Mouse (Mus musculus): Measurements from ENCODE around the gene Dph1. TPM values are rescaled to one million over a fixed set of nuclear protein-coding genes. Genes with fewer than 3 reads are reported as not detected.

The Dph1 gene
- polyA plus RNA-seq, 2 experiments: 25.5 to 30.0 TPM

DNA sequence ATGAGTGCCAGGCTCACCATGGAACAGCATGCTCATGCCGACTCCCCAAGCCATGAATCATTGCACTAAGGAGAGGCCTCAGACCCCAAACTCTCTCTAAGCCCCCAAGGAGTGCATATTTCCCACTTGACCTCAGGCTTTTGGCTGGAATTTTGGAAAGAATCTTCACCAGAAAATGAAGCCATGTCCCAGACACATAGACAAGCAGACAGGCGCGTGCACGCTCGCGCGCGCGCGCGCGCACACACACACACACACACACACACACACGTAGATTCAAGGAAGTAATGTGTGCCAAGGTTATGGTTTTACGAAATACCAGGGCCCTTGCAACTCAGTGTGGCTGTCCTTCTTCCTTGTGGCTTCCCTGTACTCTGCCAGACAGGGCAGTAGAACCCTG lies 32.6 kb downstream of the Dph1 start:
- Histone ChIP-seq H3K27me3 (ENCODE audit: control insufficient read depth, insufficient read depth, low read length) (no peaks in the 10 kb centered on the region), H3K4me1 (ENCODE audit: control insufficient read depth, insufficient read depth, low read length) (peaks cover 29% of the 10 kb centered on the region), H3K27ac (replicated peaks; ENCODE audit: low read depth, low read length) (no peak overlapping the region), H3K4me3 (replicated peaks; ENCODE audit: low read length) (no peak overlapping the region), H3K9ac (ENCODE audit: low read depth, low read length, severe bottlenecking) (no peak overlapping the region), H3K36me3 (ENCODE audit: control insufficient read depth, insufficient read depth, low read length) (peaks cover 45% of the 10 kb centered on the region), H3K9me3 (ENCODE audit: control insufficient read depth, low read length) (no peaks in the 10 kb centered on the region), H3K4me2 (replicated peaks; ENCODE audit: low read depth, low read length, severe bottlenecking) (no peak overlapping the region)
- ATAC-seq (ENCODE audit: low FRiP score, low read depth) (no peak), DNase-seq (ENCODE audit: low spot score) (no peak)
- TF ChIP-seq POLR2A (IDR thresholded peaks at IDR 0.05; ENCODE audit: borderline replicate concordance, extremely low read depth, insufficient read depth, insufficient read length): no peak
- WGBS: 90% methylated on average over 14 of the region's 14 CpGs

DNA sequence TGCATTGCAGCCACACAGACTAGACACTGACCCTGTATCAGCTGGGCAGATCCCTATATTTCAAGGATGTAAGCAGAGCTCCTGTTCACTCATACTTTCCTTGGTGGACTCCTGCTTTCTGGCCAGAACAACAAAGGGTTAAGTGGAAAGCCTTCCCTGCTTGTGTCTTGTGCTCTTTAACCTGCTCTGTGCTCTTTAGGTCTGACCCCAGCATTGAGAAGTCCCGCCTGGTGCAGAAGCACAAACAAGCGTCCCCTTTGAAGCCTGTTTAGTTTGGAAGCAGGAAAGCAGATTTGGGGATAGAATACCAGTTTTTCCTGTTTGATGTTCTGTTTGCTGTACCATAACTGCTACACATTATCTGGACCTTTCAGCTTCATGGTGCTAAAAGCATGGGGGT lies 33.1 kb downstream of the Dph1 start:
- no peaks in the 10 kb centered on the region for H3K9me3 ChIP-seq (ENCODE audit: control insufficient read depth, low read length)
- peaks cover 40% of the 10 kb centered on the region for H3K36me3 ChIP-seq (ENCODE audit: control insufficient read depth, insufficient read depth, low read length)
- no peak overlapping the region for H3K9ac ChIP-seq (ENCODE audit: low read depth, low read length, severe bottlenecking)
- H3K27ac ChIP-seq (replicated peaks; ENCODE audit: low read depth, low read length): no peak overlapping the region
- ATAC-seq (ENCODE audit: low FRiP score, low read depth): no peak
- DNase-seq (ENCODE audit: low spot score): no peak
- H3K4me2 ChIP-seq (replicated peaks; ENCODE audit: low read depth, low read length, severe bottlenecking): no peak overlapping the region
- no peak for TF ChIP-seq POLR2A (IDR thresholded peaks at IDR 0.05; ENCODE audit: borderline replicate concordance, extremely low read depth, insufficient read depth, insufficient read length)
- H3K4me3 ChIP-seq (replicated peaks; ENCODE audit: low read length): no peak overlapping the region
- peaks cover 27% of the 10 kb centered on the region for H3K4me1 ChIP-seq (ENCODE audit: control insufficient read depth, insufficient read depth, low read length)
- WGBS: 52% methylated on average over 2 of the region's 2 CpGs
- no peaks in the 10 kb centered on the region for H3K27me3 ChIP-seq (ENCODE audit: control insufficient read depth, insufficient read depth, low read length)

DNA sequence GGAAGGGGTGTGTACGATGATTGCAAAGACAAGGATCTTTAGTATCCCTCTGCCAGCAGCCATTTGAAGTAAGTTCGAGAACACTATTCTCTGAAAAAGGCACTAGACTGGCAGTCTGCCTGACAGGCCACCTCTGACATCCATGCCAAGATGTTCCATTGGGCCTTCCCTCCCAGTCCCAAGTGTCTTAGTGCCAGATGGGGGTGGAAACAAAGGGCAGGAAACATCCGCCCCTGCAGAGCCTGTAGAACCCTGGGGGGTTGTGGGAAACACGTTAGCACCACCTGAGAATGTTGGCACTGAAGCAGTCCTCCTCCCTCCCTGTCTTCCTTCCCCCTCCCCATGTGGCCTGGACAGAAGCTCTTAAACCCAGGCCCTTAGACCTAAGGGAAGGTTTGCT lies 34.0 kb downstream of the Dph1 start:
- H3K9ac ChIP-seq (ENCODE audit: low read depth, low read length, severe bottlenecking): no peak overlapping the region
- TF ChIP-seq POLR2A (IDR thresholded peaks at IDR 0.05; ENCODE audit: borderline replicate concordance, extremely low read depth, insufficient read depth, insufficient read length): no peak
- peaks cover 21% of the 10 kb centered on the region; the same call in 1 of the 2 replicates for H3K4me1 ChIP-seq (ENCODE audit: control insufficient read depth, insufficient read depth, low read length)
- ATAC-seq (ENCODE audit: low FRiP score, low read depth) (no peak), DNase-seq (ENCODE audit: low spot score) (no peak)
- no peaks in the 10 kb centered on the region for H3K9me3 ChIP-seq (ENCODE audit: control insufficient read depth, low read length)
- H3K4me2 ChIP-seq (replicated peaks; ENCODE audit: low read depth, low read length, severe bottlenecking): no peak overlapping the region
- 24% methylated on average over 4 of the region's 4 CpGs for WGBS
- no peak overlapping the region for H3K4me3 ChIP-seq (replicated peaks; ENCODE audit: low read length)
- peaks cover 31% of the 10 kb centered on the region for H3K36me3 ChIP-seq (ENCODE audit: control insufficient read depth, insufficient read depth, low read length)
- H3K27me3 ChIP-seq (ENCODE audit: control insufficient read depth, insufficient read depth, low read length): no peaks in the 10 kb centered on the region
- H3K27ac ChIP-seq (replicated peaks; ENCODE audit: low read depth, low read length): no peak overlapping the region

DNA sequence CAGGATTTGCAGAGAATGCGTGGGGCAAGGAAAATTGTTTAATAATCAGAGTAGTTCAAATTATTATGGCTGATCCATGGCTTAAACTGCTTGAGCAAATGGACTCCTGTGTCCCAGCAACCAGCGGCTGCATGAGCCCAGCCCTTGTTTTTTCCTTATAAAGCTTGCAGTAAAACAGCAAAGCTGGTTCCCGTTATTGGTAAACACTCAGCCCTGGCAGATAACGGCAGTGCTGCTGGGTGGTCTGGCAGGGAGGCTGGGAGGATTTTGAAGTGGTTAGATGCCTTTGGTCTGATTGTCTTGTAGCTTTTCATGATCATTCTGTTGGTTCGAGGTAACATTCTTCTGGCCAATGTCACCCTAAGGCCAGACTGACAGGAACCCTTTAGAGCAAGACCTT lies 34.6 kb downstream of the Dph1 start:
- DNase-seq (ENCODE audit: low spot score) (no peak), ATAC-seq (ENCODE audit: low FRiP score, low read depth) (no peak)
- H3K4me3 ChIP-seq (replicated peaks; ENCODE audit: low read length): no peak overlapping the region
- no peak overlapping the region for H3K27ac ChIP-seq (replicated peaks; ENCODE audit: low read depth, low read length)
- TF ChIP-seq POLR2A (IDR thresholded peaks at IDR 0.05; ENCODE audit: borderline replicate concordance, extremely low read depth, insufficient read depth, insufficient read length): no peak
- WGBS: 31% methylated on average over 5 of the region's 5 CpGs
- H3K4me2 ChIP-seq (replicated peaks; ENCODE audit: low read depth, low read length, severe bottlenecking): no peak overlapping the region
- no peaks in the 10 kb centered on the region for H3K9me3 ChIP-seq (ENCODE audit: control insufficient read depth, low read length)
- H3K4me1 ChIP-seq (ENCODE audit: control insufficient read depth, insufficient read depth, low read length): peaks cover 21% of the 10 kb centered on the region; the same call in 1 of the 2 replicates
- no peaks in the 10 kb centered on the region for H3K27me3 ChIP-seq (ENCODE audit: control insufficient read depth, insufficient read depth, low read length)
- H3K36me3 ChIP-seq (ENCODE audit: control insufficient read depth, insufficient read depth, low read length): peaks cover 28% of the 10 kb centered on the region
- no peak overlapping the region for H3K9ac ChIP-seq (ENCODE audit: low read depth, low read length, severe bottlenecking)

DNA sequence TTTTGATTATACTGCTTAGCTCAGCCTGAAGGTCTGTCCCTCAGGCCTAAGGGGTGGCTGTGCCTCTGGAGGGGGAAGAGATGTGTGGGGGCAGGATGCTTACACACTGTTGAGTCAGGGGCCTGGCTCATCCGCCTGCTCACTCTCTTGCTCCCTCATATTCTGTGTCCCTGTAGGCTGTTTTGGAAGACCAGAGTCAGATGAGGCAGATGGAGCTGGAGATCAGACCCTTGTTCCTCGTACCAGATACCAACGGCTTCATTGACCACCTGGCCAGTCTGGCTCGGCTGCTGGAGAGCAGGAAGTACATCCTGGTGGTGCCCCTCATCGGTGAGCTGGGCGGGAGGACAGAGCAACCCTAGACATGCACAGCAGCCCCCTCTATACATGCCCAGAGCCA lies 35.1 kb downstream of the Dph1 start:
- H3K27ac ChIP-seq (replicated peaks; ENCODE audit: low read depth, low read length): no peak overlapping the region; the same call in 1 of the 2 replicates
- DNase-seq (ENCODE audit: low spot score) (no peak), ATAC-seq (ENCODE audit: low FRiP score, low read depth) (no peak)
- no peak overlapping the region for H3K4me2 ChIP-seq (replicated peaks; ENCODE audit: low read depth, low read length, severe bottlenecking)
- no peaks in the 10 kb centered on the region for H3K27me3 ChIP-seq (ENCODE audit: control insufficient read depth, insufficient read depth, low read length)
- no peaks in the 10 kb centered on the region for H3K9me3 ChIP-seq (ENCODE audit: control insufficient read depth, low read length)
- H3K4me1 ChIP-seq (ENCODE audit: control insufficient read depth, insufficient read depth, low read length): peaks cover 21% of the 10 kb centered on the region; the same call in 1 of the 2 replicates
- TF ChIP-seq POLR2A (IDR thresholded peaks at IDR 0.05; ENCODE audit: borderline replicate concordance, extremely low read depth, insufficient read depth, insufficient read length): no peak
- H3K9ac ChIP-seq (ENCODE audit: low read depth, low read length, severe bottlenecking): no peak overlapping the region
- 34% methylated on average over 6 of the region's 6 CpGs for WGBS
- H3K4me3 ChIP-seq (replicated peaks; ENCODE audit: low read length): no peak overlapping the region
- peaks cover 28% of the 10 kb centered on the region for H3K36me3 ChIP-seq (ENCODE audit: control insufficient read depth, insufficient read depth, low read length)
